ENCODE assay signal across 20 mouse cellular contexts in genomic region chr3:33061428-33061827, GRCm38 (mm10).
DNase-seq lines count a peak whose midpoint lies in the region; ATAC-seq and TF ChIP-seq lines count a peak whose summit lies in the region.
"Had no signal": no experiment of that assay in that cellular context is flagged by ENCODE, and none has a peak within 500 bp of the region (broad histone marks: within the 10 kb centered on the region; RNA-seq: fewer than 3 reads in every experiment).

No protein-coding gene starts in this region.

- H3K4me1 ChIP-seq in heart, embryonic 11.5 days (ENCODE audit: control insufficient read depth, insufficient read depth, low read length): no peaks in the 10 kb centered on the region
- H3K4me1 ChIP-seq in neural tube, embryonic 12.5 days: peaks cover 30% of the 10 kb centered on the region
- H3K4me1 ChIP-seq: embryonic facial prominence, embryonic 12.5 days had no signal

- DNase-seq in heart, adult 11 months: peak; percentile 22
- DNase-seq in left cerebral cortex, adult 2 months (ENCODE audit: extremely low spot score in 1 of 2, low spot score in 2 of 2): no peak
- no peak for DNase-seq in left cerebral cortex, adult 11 months (ENCODE audit: low spot score)
- DNase-seq in gastrocnemius, postnatal 14 days: no peak
- no peak for DNase-seq in cerebellum, adult 8-10 months
- DNase-seq: adrenal gland, postnatal 14 days; cerebellum, adult 18-20 months; cerebellum, postnatal 10 days; forebrain, postnatal 0 days; gastrocnemius, postnatal 25 days; heart, postnatal 10 days; heart, postnatal 4 days had no signal

- H3K4me3 ChIP-seq in heart, embryonic 11.5 days (ENCODE audit: low read depth, low read length): no peak overlapping the region
- no peak overlapping the region for H3K4me3 ChIP-seq in left cerebral cortex, adult 2 months
- H3K4me3 ChIP-seq in neural tube, embryonic 12.5 days: no peak overlapping the region
- H3K4me3 ChIP-seq: embryonic facial prominence, embryonic 12.5 days; hindbrain, embryonic 13.5 days had no signal

- no peak for TF ChIP-seq CTCF in left cerebral cortex, adult 2 months (IDR thresholded peaks at IDR 0.05)

- H3K4me2 ChIP-seq in heart, embryonic 11.5 days: no peak overlapping the region
- H3K4me2 ChIP-seq in neural tube, embryonic 12.5 days (replicated peaks): peak overlapping the region; percentile 5; the same call in 1 of the 2 replicates
- H3K4me2 ChIP-seq: embryonic facial prominence, embryonic 12.5 days; hindbrain, embryonic 13.5 days had no signal

- no peak overlapping the region for H3K9ac ChIP-seq in heart, embryonic 11.5 days (ENCODE audit: low read depth, low read length)
- H3K9ac ChIP-seq in neural tube, embryonic 12.5 days: no peak overlapping the region
- H3K9ac ChIP-seq: embryonic facial prominence, embryonic 12.5 days; forebrain, postnatal 0 days; hindbrain, embryonic 13.5 days had no signal

- H3K36me3 ChIP-seq in heart, embryonic 11.5 days (ENCODE audit: control insufficient read depth, insufficient read depth, low read length): no peaks in the 10 kb centered on the region
- H3K36me3 ChIP-seq in neural tube, embryonic 12.5 days: no peaks in the 10 kb centered on the region
- H3K36me3 ChIP-seq: embryonic facial prominence, embryonic 12.5 days; hindbrain, embryonic 13.5 days had no signal

- intact Hi-C loops in left cerebral cortex, adult 2 months (cut with DNase I): loop anchor here (5.0 kb wide), 1 partner anchor 81 kb away; the partner anchor contains the start of gene Pex5l
- intact Hi-C loops in gastrocnemius, postnatal 14 days (cut with DNase I; ENCODE audit: low total_unique reads): no loop called here

- WGBS in heart, embryonic 11.5 days (ENCODE audit: insufficient replicate concordance): 82% methylated on average over 2 of the region's 2 CpGs
- 14% methylated on average over 2 of the region's 2 CpGs for WGBS in neural tube, embryonic 12.5 days

- ATAC-seq in heart, embryonic 11.5 days (replicated peaks; ENCODE audit: insufficient number of reproducible peaks, low FRiP score, low TSS enrichment): no peak
- peak; percentile 69 for ATAC-seq in neural tube, embryonic 12.5 days (ENCODE audit: low FRiP score, low read depth)
- ATAC-seq: activated CD4-positive, CD25-positive, alpha-beta regulatory T cell, adult 4 months; forebrain, postnatal 0 days; inflammation-experienced regulatory T-cells, adult 6 months; Patski had no signal

- H3K27ac ChIP-seq in heart, embryonic 11.5 days (ENCODE audit: low read depth, low read length): no peak overlapping the region
- peak overlapping the region; percentile 45; the same call in 1 of the 2 replicates for H3K27ac ChIP-seq in left cerebral cortex, adult 2 months
- no peak overlapping the region for H3K27ac ChIP-seq in neural tube, embryonic 12.5 days
- H3K27ac ChIP-seq: embryonic facial prominence, embryonic 12.5 days; hindbrain, embryonic 13.5 days had no signal

- no peaks in the 10 kb centered on the region for H3K27me3 ChIP-seq in heart, embryonic 11.5 days (ENCODE audit: control insufficient read depth, insufficient read depth, low read length)
- H3K27me3 ChIP-seq in neural tube, embryonic 12.5 days (replicated peaks): no peaks in the 10 kb centered on the region
- H3K27me3 ChIP-seq: CH12.LX; embryonic facial prominence, embryonic 12.5 days; hindbrain, embryonic 13.5 days had no signal

- H3K9me3 ChIP-seq in heart, embryonic 11.5 days (replicated peaks; ENCODE audit: control insufficient read depth, low read length): no peaks in the 10 kb centered on the region
- H3K9me3 ChIP-seq in neural tube, embryonic 12.5 days: no peaks in the 10 kb centered on the region
- H3K9me3 ChIP-seq: embryonic facial prominence, embryonic 12.5 days; hindbrain, embryonic 13.5 days had no signal
